In genomic region chr5:79083170-79083569, GRCm38 (mm10) we compare ENCODE assay signal across 25 mouse cellular contexts.
DNase-seq lines count a peak whose midpoint lies in the region; ATAC-seq lines count a peak whose summit lies in the region.
"Had no signal": no experiment of that assay in that cellular context is flagged by ENCODE, and none has a peak within 500 bp of the region (broad histone marks: within the 10 kb centered on the region; RNA-seq: fewer than 3 reads in every experiment).

No protein-coding gene starts in this region.

- 78% methylated on average over 4 of the region's 4 CpGs for WGBS in heart, embryonic 10.5 days

- no peaks in the 10 kb centered on the region for H3K4me1 ChIP-seq in heart, embryonic 10.5 days
- H3K4me1 ChIP-seq: embryonic facial prominence, embryonic 10.5 days; embryonic facial prominence, embryonic 12.5 days; forebrain, embryonic 13.5 days; forebrain, embryonic 15.5 days had no signal

- peak; percentile 97 for ATAC-seq in frontal cortex, adult (ENCODE audit: low TSS enrichment)
- ATAC-seq: activated CD4-positive, CD25-positive, alpha-beta regulatory T cell, adult 4 months; CD4-positive, CD25-positive, alpha-beta regulatory T cell, adult 4 months; forebrain, embryonic 13.5 days; forebrain, embryonic 15.5 days; forebrain, postnatal 0 days; Patski had no signal

- no peak overlapping the region for H3K4me3 ChIP-seq in heart, embryonic 10.5 days
- H3K4me3 ChIP-seq: embryonic facial prominence, embryonic 10.5 days; embryonic facial prominence, embryonic 12.5 days; forebrain, embryonic 13.5 days; forebrain, embryonic 15.5 days had no signal

- H3K36me3 ChIP-seq in heart, embryonic 10.5 days, result no peaks in the 10 kb centered on the region
- H3K36me3 ChIP-seq: embryonic facial prominence, embryonic 10.5 days; embryonic facial prominence, embryonic 12.5 days; forebrain, embryonic 15.5 days; G1E had no signal

- H3K27ac ChIP-seq in heart, embryonic 10.5 days, result no peak overlapping the region
- H3K27ac ChIP-seq: embryonic facial prominence, embryonic 10.5 days; embryonic facial prominence, embryonic 12.5 days; forebrain, embryonic 13.5 days; forebrain, embryonic 15.5 days had no signal

- no peaks in the 10 kb centered on the region for H3K9me3 ChIP-seq in heart, embryonic 10.5 days
- H3K9me3 ChIP-seq: embryonic facial prominence, embryonic 10.5 days; embryonic facial prominence, embryonic 12.5 days; forebrain, embryonic 13.5 days; forebrain, embryonic 15.5 days had no signal

- no peaks in the 10 kb centered on the region for H3K27me3 ChIP-seq in heart, embryonic 10.5 days (ENCODE audit: insufficient read depth, poor library complexity, severe bottlenecking)
- H3K27me3 ChIP-seq: CH12.LX; embryonic facial prominence, embryonic 12.5 days; forebrain, embryonic 13.5 days; forebrain, embryonic 15.5 days; Patski had no signal

- no peak for DNase-seq in frontal cortex, postnatal 14 days (ENCODE audit: low spot score in 2 of 2)
- DNase-seq in left cerebral cortex, postnatal 25 days (ENCODE audit: low spot score in 2 of 2), result peak; percentile 4 to 68
- DNase-seq in left cerebral cortex, postnatal 36 days (ENCODE audit: low spot score in 2 of 2), result no peak
- peak; percentile 52 for DNase-seq in brain, adult 2 months (ENCODE audit: low read depth, low spot score)
- DNase-seq in heart, embryonic 10.5 days (ENCODE audit: low spot score), result no peak
- DNase-seq: adrenal gland, adult 2 months; adrenal gland, postnatal 10 days; adrenal gland, postnatal 25 days; B cell, adult 2 months; cerebellum, adult 11-12 months; cerebellum, adult 2 months; cerebellum, adult 9-10 months; cerebellum, postnatal 10 days; cerebellum, postnatal 25 days; forebrain, postnatal 0 days had no signal

- intact Hi-C loops in left cerebral cortex, postnatal 25 days (cut with DNase I), result no loop called here
- intact Hi-C loops in left cerebral cortex, postnatal 36 days (cut with DNase I), result no loop called here

Comparison
In these comparisons a context has a peak if more than half of its experiments do, and no peak if none do; other contexts are left out.
1. DNase-seq: peak in left cerebral cortex, postnatal 25 days (2 of 2) and brain, adult 2 months (single experiment); none in frontal cortex, postnatal 14 days (0 of 2), left cerebral cortex, postnatal 36 days (0 of 2) and heart, embryonic 10.5 days (single experiment).